In genomic region chr11:88118091-88118440, GRCm38 (mm10) we compare ENCODE assay signal across 9 mouse cellular contexts. TPM values are rescaled to one million over a fixed set of nuclear protein-coding genes. Genes with fewer than 3 reads are reported as not detected.
A peak's percentile ranks its signal among the peaks of the same experiment; 100 is the strongest.
DNase-seq lines count a peak whose midpoint lies in the region; ATAC-seq lines count a peak whose summit lies in the region.
"Had no signal": no experiment of that assay in that cellular context is flagged by ENCODE, and none has a peak within 500 bp of the region (broad histone marks: within the 10 kb centered on the region; RNA-seq: fewer than 3 reads in every experiment).

No protein-coding gene starts in this region.

- H3K9ac ChIP-seq in embryonic facial prominence, embryonic 15.5 days, result no peak overlapping the region
- H3K9ac ChIP-seq in hindbrain, embryonic 13.5 days, result peak overlapping the region; percentile 58; the same call in 1 of the 2 replicates
- H3K9ac ChIP-seq in midbrain, embryonic 16.5 days (ENCODE audit: low read depth, low read length), result peak overlapping the region; percentile 22; the same call in 1 of the 2 replicates

- H3K36me3 ChIP-seq in embryonic facial prominence, embryonic 15.5 days, result 0 out of 2 replicates have a peak, but pooled peaks cover 3% of the 10 kb centered on the region
- no peaks in the 10 kb centered on the region for H3K36me3 ChIP-seq in hindbrain, embryonic 13.5 days
- H3K36me3 ChIP-seq in midbrain, embryonic 16.5 days (ENCODE audit: control insufficient read depth, insufficient read depth, low read length), result no peaks in the 10 kb centered on the region

- no peak overlapping the region for H3K4me2 ChIP-seq in embryonic facial prominence, embryonic 15.5 days (replicated peaks)
- H3K4me2 ChIP-seq in hindbrain, embryonic 13.5 days, result no peak overlapping the region
- no peak overlapping the region for H3K4me2 ChIP-seq in midbrain, embryonic 16.5 days (ENCODE audit: low read length)

- no peaks in the 10 kb centered on the region for H3K9me3 ChIP-seq in embryonic facial prominence, embryonic 15.5 days (replicated peaks)
- H3K9me3 ChIP-seq in hindbrain, embryonic 13.5 days, result no peaks in the 10 kb centered on the region
- H3K9me3 ChIP-seq in midbrain, embryonic 16.5 days (replicated peaks; ENCODE audit: control insufficient read depth, low read length, poor library complexity, severe bottlenecking), result no peaks in the 10 kb centered on the region

- DNase-seq in kidney, postnatal 10 days, result peak; percentile 58
- DNase-seq in kidney, adult 18-20 months, result no peak
- DNase-seq in layer of hippocampus, adult 18-20 months (ENCODE audit: low spot score in 2 of 2), result no peak
- DNase-seq in Muller cell, postnatal 12 days (ENCODE audit: inconsistent ontology term), result no peak
- no peak for DNase-seq in spleen, postnatal 36 days (ENCODE audit: low spot score in 2 of 2)

- no peak overlapping the region for H3K4me3 ChIP-seq in embryonic facial prominence, embryonic 15.5 days (replicated peaks)
- H3K4me3 ChIP-seq in hindbrain, embryonic 13.5 days, result no peak overlapping the region
- no peak overlapping the region for H3K4me3 ChIP-seq in midbrain, embryonic 16.5 days (ENCODE audit: low read depth, low read length)

- H3K4me1 ChIP-seq in embryonic facial prominence, embryonic 15.5 days, result peaks cover 74% of the 10 kb centered on the region
- peaks cover 91% of the 10 kb centered on the region for H3K4me1 ChIP-seq in hindbrain, embryonic 13.5 days (replicated peaks)
- peaks cover 31% of the 10 kb centered on the region for H3K4me1 ChIP-seq in midbrain, embryonic 16.5 days (ENCODE audit: control insufficient read depth, insufficient read depth, low read length)

- 50% methylated on average over 6 of the region's 6 CpGs for WGBS in embryonic facial prominence, embryonic 15.5 days
- 39% methylated on average over 6 of the region's 6 CpGs for WGBS in hindbrain, embryonic 13.5 days
- WGBS in midbrain, embryonic 16.5 days, result 32% methylated on average over 6 of the region's 6 CpGs

- ATAC-seq in embryonic facial prominence, embryonic 15.5 days (ENCODE audit: insufficient number of reproducible peaks, low FRiP score, low TSS enrichment, low read depth), result no peak
- no peak for ATAC-seq in hindbrain, embryonic 13.5 days (ENCODE audit: low FRiP score)
- ATAC-seq in midbrain, embryonic 16.5 days, result no peak

- no peaks in the 10 kb centered on the region for H3K27me3 ChIP-seq in embryonic facial prominence, embryonic 15.5 days
- no peaks in the 10 kb centered on the region for H3K27me3 ChIP-seq in hindbrain, embryonic 13.5 days
- H3K27me3 ChIP-seq in midbrain, embryonic 16.5 days (ENCODE audit: control insufficient read depth, insufficient read depth, low read depth, low read length), result no peaks in the 10 kb centered on the region
- H3K27me3 ChIP-seq: Patski had no signal

- H3K27ac ChIP-seq in embryonic facial prominence, embryonic 15.5 days (replicated peaks), result peak overlapping the region; percentile 85
- H3K27ac ChIP-seq in hindbrain, embryonic 13.5 days, result peak overlapping the region; percentile 94
- H3K27ac ChIP-seq in midbrain, embryonic 16.5 days (ENCODE audit: low read length), result peak overlapping the region; percentile 89

RNA-seq across cellular contexts. Expression of gene Cuedc1, which starts 20.2 kb away (rescaled TPM):
- 35.4 and 38.7 TPM in 2 replicates for polyA plus RNA-seq in embryonic facial prominence, embryonic 15.5 days (2015; fragmentation: Nextera tagmentation; extraction: Ambion mirVana)
- 46.4 and 49.5 TPM in 2 replicates for polyA plus RNA-seq in hindbrain, embryonic 13.5 days (2015; fragmentation: Nextera tagmentation; extraction: Ambion mirVana)
- 46.1 and 54.7 TPM in 2 replicates for polyA plus RNA-seq in midbrain, embryonic 16.5 days (2015; fragmentation: Nextera tagmentation; extraction: Ambion mirVana)
- 10 to 100 TPM; 27.9 to 31.8 TPM for total RNA-seq in layer of hippocampus, adult 18-20 months (2021)

RNA-seq across cellular contexts. Expression of gene Vezf1, which starts 50.0 kb away (rescaled TPM):
- 37.5 and 39.6 TPM in 2 replicates for polyA plus RNA-seq in embryonic facial prominence, embryonic 15.5 days (2015; fragmentation: Nextera tagmentation; extraction: Ambion mirVana)
- polyA plus RNA-seq in hindbrain, embryonic 13.5 days (2015; fragmentation: Nextera tagmentation; extraction: Ambion mirVana), result 53.9 TPM in 2 replicates
- polyA plus RNA-seq in midbrain, embryonic 16.5 days (2015; fragmentation: Nextera tagmentation; extraction: Ambion mirVana), result 39.5 and 47.4 TPM in 2 replicates
- total RNA-seq in layer of hippocampus, adult 18-20 months (2021), result 10 to 100 TPM; 23.2 to 24.7 TPM
